Mouse (Mus musculus) spleen, adult 2 months (tissue): ENCODE measurements around the gene Sptan1. TPM values are rescaled to one million over a fixed set of nuclear protein-coding genes. Genes with fewer than 3 reads are reported as not detected.

Experiments
- DNase-seq, 2 experiments: peaks; one replicate each; pipeline versions ENCODE4 v3.0.0 to v3.0.0-alpha.2; 2012 to 2021; ENCODE audit warnings: low spot score in 2 of 2, low read depth in 1 of 2
- H3K27ac ChIP-seq: fragments of 200-500 bp; 2 replicates; pipeline ENCODE4 v1.5.1; 2012; ENCODE audit warnings: low read length, inconsistent platforms; ENCODE audit not compliant: insufficient read depth
- H3K27me3 ChIP-seq: fragments of 200-500 bp; 2 replicates; pipeline ENCODE4 v1.6.1; 2012; ENCODE audit warnings: mild to moderate bottlenecking, moderate library complexity, low read length, inconsistent platforms; ENCODE audit not compliant: control insufficient read depth, insufficient read depth
- H3K36me3 ChIP-seq: fragments of 200-500 bp; 2 replicates; pipeline ENCODE4 v1.6.1; 2012; ENCODE audit warnings: mild to moderate bottlenecking, low read length, inconsistent platforms; ENCODE audit not compliant: control insufficient read depth, insufficient read depth
- H3K4me1 ChIP-seq: fragments of 200-500 bp; 2 replicates; pipeline ENCODE4 v1.6.1; 2011; ENCODE audit warnings: inconsistent platforms; ENCODE audit not compliant: control insufficient read depth, insufficient read depth, insufficient read length
- H3K4me3 ChIP-seq: fragments of 200-500 bp; 2 replicates; pipeline ENCODE4 v1.5.1; 2011; ENCODE audit warnings: mild to moderate bottlenecking, inconsistent platforms; ENCODE audit not compliant: insufficient read depth, insufficient read length; ENCODE audit errors: extremely low read depth
- CTCF ChIP-seq: fragments of 200-500 bp; IDR thresholded peaks from 2 replicates; pipeline ENCODE4 v1.5.1; 2011; ENCODE audit warnings: mild to moderate bottlenecking, inconsistent platforms; ENCODE audit not compliant: insufficient read depth, insufficient read length, insufficient replicate concordance; ENCODE audit errors: extremely low read depth
- POLR2A ChIP-seq: fragments of 200-500 bp; IDR thresholded peaks from 2 replicates; pipeline ENCODE4 v1.6.1; 2011; ENCODE audit warnings: low read depth, low read length, inconsistent platforms
- WGBS: fragments of 180-500 bp; shearing (Covaris S2); methylation state at CpG from one replicate; pipeline ENCODE4 v1.1.7; 2018; 5-methylcytosine and 5-hydroxymethylcytosine counted together
- polyA plus RNA-seq: library from polyadenylated mRNA; depleted of rRNA; stranded (reverse); fragments of >200 nt; gene quantifications from 2 replicates; pipeline ENCODE4 v1.2.3, GENCODE M21; 2012

Gene Sptan1
- polyA plus RNA-seq, 1 experiment = 101 TPM

DNA sequence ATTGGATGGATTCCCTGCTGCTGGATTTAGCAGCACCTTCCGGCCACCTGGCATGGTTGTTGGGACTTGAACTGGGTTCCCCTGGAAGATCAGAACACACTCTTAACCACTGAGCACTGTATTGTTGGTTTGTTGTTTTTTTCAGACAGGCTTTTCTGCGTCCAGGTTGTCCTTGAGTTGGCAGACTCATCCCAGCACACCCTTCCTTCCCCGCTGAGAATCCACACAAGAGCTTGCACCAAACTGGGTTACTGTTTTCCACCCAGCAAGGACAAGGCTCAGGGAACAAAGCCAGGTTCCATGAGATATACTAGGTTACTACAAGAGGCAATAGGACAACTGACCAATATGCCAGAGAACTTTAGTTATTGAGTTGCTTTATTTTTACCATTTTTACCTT, 91.4 kb downstream of the Sptan1 start:
- Histone ChIP-seq H3K27me3 (no peaks in the 10 kb centered on the region), H3K4me1 (no peaks in the 10 kb centered on the region; the same call in 1 of the 2 replicates), H3K27ac (no peak overlapping the region), H3K36me3 (no peaks in the 10 kb centered on the region), H3K4me3 (no peak overlapping the region)
- DNase-seq = no peak
- WGBS = 89% methylated on average over 3 of the region's 3 CpGs
- TF ChIP-seq CTCF (no peak), POLR2A (no peak)

DNA sequence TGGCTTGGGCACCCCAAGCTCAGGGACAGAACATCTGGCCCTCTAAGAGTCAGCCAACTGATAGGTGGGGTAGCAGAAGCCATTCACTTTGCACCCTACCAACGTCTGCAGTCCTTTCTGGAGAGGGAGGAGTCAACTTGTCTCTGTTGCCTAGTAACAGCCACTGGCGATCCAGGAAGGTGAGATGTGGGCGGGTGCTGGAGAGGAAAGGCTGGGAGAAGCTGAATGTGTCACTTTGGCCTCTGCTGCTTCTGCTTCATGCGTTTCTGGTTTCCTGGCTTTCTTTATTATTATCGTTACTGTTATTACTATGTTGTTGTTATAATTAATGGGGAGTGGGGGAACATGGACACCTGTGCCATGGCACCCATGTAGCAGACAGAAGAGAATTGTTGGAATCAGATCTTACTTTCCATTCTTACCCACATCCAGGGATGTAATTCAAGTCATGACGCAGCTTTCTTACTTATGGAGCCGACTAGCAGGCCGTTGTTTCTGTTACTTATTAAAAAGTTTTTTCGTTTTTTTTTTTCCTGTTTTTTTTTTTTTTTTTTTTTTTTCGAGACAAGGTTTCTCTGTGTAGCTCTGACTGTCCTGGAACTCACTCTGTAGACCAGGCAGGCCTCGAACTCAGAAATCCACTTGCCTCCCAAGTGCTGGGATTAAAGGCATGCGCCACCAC, 92.0 kb downstream of the Sptan1 start, which contains the start of gene Set:
Set (plus strand) TSS at position 156 of the 682 bp plus-strand sequence.
- TF ChIP-seq POLR2A = no peak
- no peak for TF ChIP-seq CTCF
- WGBS = 58% methylated on average over 12 of the region's 12 CpGs
- H3K4me3 ChIP-seq = no peak within 1 kb of the TSS
- H3K36me3 ChIP-seq = no peaks in the 10 kb centered on the region
- H3K27ac ChIP-seq = no peak within 1 kb of the TSS
- no peaks in the 10 kb centered on the region for H3K27me3 ChIP-seq
- H3K4me1 ChIP-seq = no peaks in the 10 kb centered on the region; the same call in 1 of the 2 replicates
- DNase-seq = no peak

DNA sequence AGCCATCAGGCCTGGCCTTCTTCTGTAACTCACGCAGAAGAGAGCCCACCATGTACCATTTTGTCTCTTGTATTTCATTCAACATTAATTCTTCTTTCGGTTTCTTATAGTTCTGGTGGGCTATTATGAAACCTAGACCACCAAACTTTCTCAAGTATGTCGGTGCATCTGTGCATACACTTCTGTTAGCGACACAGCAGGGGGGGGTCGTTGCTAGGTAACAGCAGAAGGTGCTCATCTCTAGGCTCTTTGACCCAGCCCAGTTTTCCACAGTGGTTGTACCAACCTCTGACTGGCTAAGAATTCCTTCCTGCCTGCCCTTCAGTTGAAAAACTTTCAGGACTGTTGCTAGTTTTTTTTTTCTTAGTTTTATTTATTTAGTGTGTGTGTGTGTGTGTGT, 93.1 kb downstream of the Sptan1 start:
- H3K27ac ChIP-seq = no peak overlapping the region
- no peaks in the 10 kb centered on the region for H3K36me3 ChIP-seq
- no peak overlapping the region for H3K4me3 ChIP-seq
- no peaks in the 10 kb centered on the region; the same call in 1 of the 2 replicates for H3K4me1 ChIP-seq
- DNase-seq = no peak
- H3K27me3 ChIP-seq = no peaks in the 10 kb centered on the region
- TF ChIP-seq POLR2A (no peak), CTCF (no peak)
- WGBS = 89% methylated on average over 5 of the region's 5 CpGs

DNA sequence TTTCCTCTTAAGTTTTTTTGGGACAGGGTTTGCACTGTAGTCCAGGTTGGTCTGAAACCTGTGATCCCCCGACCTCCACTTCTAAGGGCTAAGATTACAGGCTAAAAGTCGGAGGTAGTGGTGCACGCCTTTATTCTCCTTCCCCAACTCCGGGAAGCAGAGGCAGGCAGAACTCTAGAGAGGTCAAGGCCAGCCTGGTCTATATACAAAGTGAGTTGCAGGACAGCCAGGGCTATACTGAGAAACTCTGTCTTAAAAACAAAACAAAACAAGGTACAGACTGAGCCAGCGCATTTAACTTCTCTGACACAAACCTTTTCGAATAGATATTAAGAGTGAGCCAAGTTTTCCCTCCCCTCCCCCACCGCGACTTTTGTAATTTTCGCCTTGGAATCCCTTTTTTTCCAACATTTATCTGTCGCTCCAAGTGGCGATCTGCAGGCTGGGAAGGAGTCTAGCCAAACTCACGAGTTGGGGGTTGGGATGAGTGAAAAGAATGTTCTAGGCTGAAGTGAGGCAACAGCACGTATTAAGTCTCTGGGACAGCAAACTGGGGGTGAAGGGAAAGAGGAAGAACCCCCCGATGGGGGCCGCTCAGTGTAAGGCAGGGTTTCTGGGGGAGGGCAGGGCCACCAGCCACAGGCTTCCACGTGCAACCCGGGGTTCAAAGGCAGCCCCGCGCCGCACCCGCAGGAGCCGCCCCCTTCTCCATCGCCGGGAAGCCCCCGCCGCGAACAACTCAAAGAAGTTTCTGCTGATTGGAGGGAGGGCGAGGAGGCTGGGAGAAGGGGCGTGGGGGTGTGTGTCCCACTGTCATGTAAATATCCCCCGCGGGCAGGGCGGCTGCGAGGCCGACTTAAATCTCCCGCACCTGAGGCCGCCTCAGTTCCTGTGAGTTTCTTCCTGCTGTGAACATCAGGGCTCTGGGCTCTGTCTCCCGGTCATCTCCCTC, 96.1 kb downstream of the Sptan1 start:
- Histone ChIP-seq H3K27me3 (no peaks in the 10 kb centered on the region), H3K27ac (peak overlapping the region; percentile 85), H3K36me3 (no peaks in the 10 kb centered on the region), H3K4me3 (peak overlapping the region; percentile 70), H3K4me1 (peaks cover 4% of the 10 kb centered on the region; the same call in 1 of the 2 replicates)
- TF ChIP-seq POLR2A (no peak), CTCF (no peak)
- 10% methylated on average over 37 of the region's 37 CpGs for WGBS
- DNase-seq = peak in 1 of 2 experiments; percentile 27

DNA sequence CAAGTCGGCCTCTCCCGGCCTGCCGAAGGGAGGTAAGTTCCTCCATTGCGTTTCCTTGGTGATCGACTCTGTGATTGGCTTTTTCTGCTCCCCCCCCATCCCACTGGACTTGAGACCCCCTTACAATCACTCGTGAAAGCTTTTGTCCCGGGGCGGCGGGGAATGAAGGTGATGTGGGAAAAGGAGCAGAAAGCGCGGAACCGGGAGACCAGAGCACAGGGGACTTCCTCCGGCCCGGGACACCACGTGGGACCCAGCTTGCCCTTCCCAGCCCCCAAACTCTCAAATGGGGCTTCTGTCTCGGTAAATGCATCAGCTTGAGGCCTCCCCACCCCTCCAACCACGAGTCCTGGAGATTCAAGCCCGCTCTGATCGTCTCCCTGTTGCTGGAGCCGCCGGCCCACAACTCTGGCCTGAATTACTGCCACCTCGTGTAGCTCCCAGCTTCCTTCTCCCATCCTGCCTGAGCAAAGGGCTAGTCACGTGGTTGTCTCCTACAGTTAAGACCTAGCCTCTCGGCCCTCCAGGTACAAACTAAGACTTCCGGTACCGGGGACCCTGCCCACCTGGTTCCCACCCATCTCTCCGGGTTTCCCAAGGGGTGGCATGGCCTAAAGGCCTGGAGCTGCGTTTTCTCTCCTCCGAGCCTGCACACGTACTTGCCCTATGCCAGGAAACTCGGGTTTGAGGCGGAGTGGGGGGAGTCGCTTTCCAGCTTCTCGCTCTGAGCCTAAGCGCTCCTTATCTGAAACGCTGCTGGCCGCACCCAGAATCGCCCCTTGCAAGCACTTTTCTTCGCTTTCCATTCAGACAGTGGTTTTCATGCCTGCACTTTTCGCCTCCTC, 97.1 kb downstream of the Sptan1 start:
- peak in 1 of 2 experiments; percentile 46 for DNase-seq
- Histone ChIP-seq H3K27ac (peak overlapping the region; percentile 85), H3K4me1 (peaks cover 4% of the 10 kb centered on the region; the same call in 1 of the 2 replicates), H3K36me3 (no peaks in the 10 kb centered on the region), H3K27me3 (no peaks in the 10 kb centered on the region), H3K4me3 (peak overlapping the region; percentile 70)
- TF ChIP-seq CTCF (no peak), POLR2A (no peak; the same call in 1 of the 2 replicates)
- WGBS = 1% methylated on average over 40 of the region's 40 CpGs

DNA sequence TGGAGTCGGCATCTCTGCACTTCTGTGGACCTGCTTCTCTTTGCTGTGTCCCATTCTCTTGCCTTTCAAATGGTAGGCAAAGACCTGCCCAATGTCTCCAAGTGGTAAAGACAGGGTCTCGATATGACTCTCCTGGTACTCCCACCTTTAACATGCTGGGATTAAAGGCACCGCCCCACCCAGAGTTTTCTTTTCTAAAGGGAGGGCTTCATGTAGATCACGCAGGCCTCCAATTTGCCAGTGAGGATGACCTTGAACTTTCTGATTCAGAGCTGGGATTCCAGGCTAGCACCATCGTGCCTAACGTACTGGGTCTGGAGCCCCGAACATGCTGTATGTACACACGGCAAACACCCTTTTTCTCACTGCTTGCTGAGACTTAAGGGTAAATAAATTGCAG, 97.9 kb downstream of the Sptan1 start:
- 10% methylated on average over 8 of the region's 8 CpGs for WGBS
- Histone ChIP-seq H3K27ac (peak overlapping the region; percentile 85), H3K27me3 (no peaks in the 10 kb centered on the region), H3K4me1 (peaks cover 4% of the 10 kb centered on the region; the same call in 1 of the 2 replicates), H3K4me3 (peak overlapping the region; percentile 70), H3K36me3 (no peaks in the 10 kb centered on the region)
- TF ChIP-seq POLR2A (no peak), CTCF (no peak)
- no peak for DNase-seq
